Comparison of ENCODE assay signal across 16 mouse cellular contexts in the genomic region with DNA sequence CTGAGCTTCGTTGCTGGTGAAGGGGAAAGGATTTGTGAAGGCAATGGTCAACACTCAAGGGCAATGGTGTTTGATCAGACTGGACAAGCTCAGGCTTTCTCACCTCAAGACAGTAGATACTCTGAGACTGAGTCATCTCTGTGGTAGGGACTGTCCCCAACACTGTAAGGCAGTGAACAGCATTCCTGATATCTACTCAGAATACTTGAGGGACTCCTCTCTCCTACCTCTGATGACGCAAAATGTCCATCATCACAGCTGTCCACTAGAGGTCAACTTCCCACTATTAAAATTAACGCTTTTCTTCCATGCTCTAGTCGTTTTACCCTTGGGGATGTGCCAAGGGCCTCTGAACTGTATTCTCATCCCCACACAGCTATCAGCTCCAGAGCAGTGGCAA.
"Had no signal": no experiment of that assay in that cellular context is flagged by ENCODE, and none has a peak within 500 bp of the region (broad histone marks: within the 10 kb centered on the region; RNA-seq: fewer than 3 reads in every experiment).

No protein-coding gene starts in this region.

- H3K27me3 ChIP-seq: neural tube, embryonic 13.5 days; neural tube, embryonic 15.5 days; stomach, embryonic 15.5 days had no signal

- DNase-seq: retina, postnatal 1 day; right cerebral cortex, adult 18-20 months; right cerebral cortex, postnatal 14 days; right cerebral cortex, postnatal 25 days; right cerebral cortex, postnatal 4 days; spleen, adult 18-20 months; thymus, adult 18-20 months; thymus, adult 2 months; thymus, postnatal 14 days; thymus, postnatal 25 days; thymus, postnatal 36 days; thymus, postnatal 4 days had no signal

- H3K4me2 ChIP-seq: neural tube, embryonic 13.5 days; neural tube, embryonic 15.5 days; stomach, embryonic 15.5 days had no signal

- H3K36me3 ChIP-seq: stomach, embryonic 15.5 days had no signal

- H3K9ac ChIP-seq: neural tube, embryonic 13.5 days; neural tube, embryonic 15.5 days; stomach, embryonic 15.5 days had no signal

- H3K27ac ChIP-seq: neural tube, embryonic 13.5 days; neural tube, embryonic 15.5 days; stomach, embryonic 15.5 days; stomach, postnatal 0 days had no signal

- H3K4me3 ChIP-seq: neural tube, embryonic 13.5 days; neural tube, embryonic 15.5 days; stomach, embryonic 15.5 days had no signal

- H3K9me3 ChIP-seq: neural tube, embryonic 13.5 days; neural tube, embryonic 15.5 days; stomach, embryonic 15.5 days had no signal

- H3K4me1 ChIP-seq: neural tube, embryonic 13.5 days; neural tube, embryonic 15.5 days; stomach, embryonic 15.5 days had no signal
